Comparison of ENCODE assay signal across 7 mouse cellular contexts in the genomic region with DNA sequence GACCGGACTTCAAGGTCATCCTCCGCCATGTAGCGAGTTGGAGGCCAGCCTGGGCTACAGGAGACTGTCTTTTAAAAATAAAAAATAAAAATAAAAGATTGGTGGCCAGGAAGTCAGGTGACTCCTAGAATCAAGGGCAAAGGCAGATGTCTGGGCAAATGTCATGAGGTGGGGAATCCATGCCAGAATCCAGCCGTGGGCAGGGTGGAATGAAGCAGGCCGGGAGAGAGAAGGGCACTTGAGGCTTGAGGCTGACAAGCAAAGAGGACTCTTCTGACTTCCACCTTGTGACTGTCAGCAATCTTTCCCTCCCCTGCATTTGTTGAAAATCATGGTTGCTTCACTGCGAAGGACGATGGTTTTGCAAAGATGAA. TPM values are rescaled to one million over a fixed set of nuclear protein-coding genes. Genes with fewer than 3 reads are reported as not detected.
A peak's percentile ranks its signal among the peaks of the same experiment; 100 is the strongest.
DNase-seq lines count a peak whose midpoint lies in the region; ATAC-seq lines count a peak whose summit lies in the region.

No protein-coding gene starts in this region.

- H3K36me3 ChIP-seq in lung, embryonic 15.5 days, result no peaks in the 10 kb centered on the region
- peaks cover 9% of the 10 kb centered on the region for H3K36me3 ChIP-seq in forebrain, embryonic 10.5 days (replicated peaks)
- H3K36me3 ChIP-seq in intestine, embryonic 16.5 days (ENCODE audit: control insufficient read depth, insufficient read depth, low read length), result no peaks in the 10 kb centered on the region
- H3K36me3 ChIP-seq in neural tube, embryonic 15.5 days, result 0 out of 2 replicates have a peak, but pooled peaks cover 3% of the 10 kb centered on the region

- peaks cover 8% of the 10 kb centered on the region for H3K4me1 ChIP-seq in lung, embryonic 15.5 days
- H3K4me1 ChIP-seq in forebrain, embryonic 10.5 days, result peaks cover 11% of the 10 kb centered on the region
- H3K4me1 ChIP-seq in intestine, embryonic 16.5 days (ENCODE audit: control insufficient read depth, insufficient read depth, low read length), result peaks cover 4% of the 10 kb centered on the region; the same call in 1 of the 2 replicates
- H3K4me1 ChIP-seq in neural tube, embryonic 15.5 days, result peaks cover 16% of the 10 kb centered on the region

- DNase-seq in lung, postnatal 14 days, result no peak
- no peak for DNase-seq in forebrain, embryonic 10.5 days (ENCODE audit: extremely low spot score, low spot score)
- no peak for DNase-seq in embryo, embryonic 9.5 days (ENCODE audit: extremely low spot score)
- DNase-seq in cerebellum, postnatal 25 days, result no peak

- ATAC-seq in lung, embryonic 15.5 days (ENCODE audit: borderline replicate concordance, extremely low read depth, low FRiP score, low TSS enrichment), result no peak
- no peak for ATAC-seq in intestine, embryonic 16.5 days
- ATAC-seq in neural tube, embryonic 15.5 days (ENCODE audit: low FRiP score), result no peak; the same call in 1 of the 2 replicates

- H3K9me3 ChIP-seq in lung, embryonic 15.5 days, result no peaks in the 10 kb centered on the region
- no peaks in the 10 kb centered on the region for H3K9me3 ChIP-seq in forebrain, embryonic 10.5 days
- H3K9me3 ChIP-seq in intestine, embryonic 16.5 days (ENCODE audit: control insufficient read depth, low read length), result no peaks in the 10 kb centered on the region
- H3K9me3 ChIP-seq in neural tube, embryonic 15.5 days (replicated peaks), result no peaks in the 10 kb centered on the region

- H3K27me3 ChIP-seq in lung, embryonic 15.5 days, result no peaks in the 10 kb centered on the region
- no peaks in the 10 kb centered on the region for H3K27me3 ChIP-seq in forebrain, embryonic 10.5 days (ENCODE audit: poor library complexity, severe bottlenecking)
- no peaks in the 10 kb centered on the region for H3K27me3 ChIP-seq in intestine, embryonic 16.5 days (replicated peaks; ENCODE audit: control insufficient read depth, insufficient read depth, low read length)
- no peaks in the 10 kb centered on the region for H3K27me3 ChIP-seq in neural tube, embryonic 15.5 days (replicated peaks)

- no peak overlapping the region for H3K27ac ChIP-seq in lung, embryonic 15.5 days
- peak overlapping the region; percentile 95 for H3K27ac ChIP-seq in forebrain, embryonic 10.5 days
- H3K27ac ChIP-seq in intestine, embryonic 16.5 days (ENCODE audit: low read length), result no peak overlapping the region
- peak overlapping the region; percentile 92 for H3K27ac ChIP-seq in neural tube, embryonic 15.5 days (replicated peaks)

- 72% methylated on average over 7 of the region's 7 CpGs for WGBS in lung, embryonic 15.5 days
- 87% methylated on average over 7 of the region's 7 CpGs for WGBS in forebrain, embryonic 10.5 days
- 82% methylated on average over 7 of the region's 7 CpGs for WGBS in intestine, embryonic 16.5 days
- WGBS in neural tube, embryonic 15.5 days, result 87% methylated on average over 7 of the region's 7 CpGs

- peak overlapping the region; percentile 75 for H3K9ac ChIP-seq in lung, embryonic 15.5 days
- H3K9ac ChIP-seq in intestine, embryonic 16.5 days (ENCODE audit: low read depth, low read length), result peak overlapping the region; percentile 93
- H3K9ac ChIP-seq in neural tube, embryonic 15.5 days (replicated peaks), result peak overlapping the region; percentile 95

- H3K4me3 ChIP-seq in lung, embryonic 15.5 days, result peak overlapping the region; percentile 65
- H3K4me3 ChIP-seq in forebrain, embryonic 10.5 days, result peak overlapping the region; percentile 73
- H3K4me3 ChIP-seq in intestine, embryonic 16.5 days (ENCODE audit: low read length), result peak overlapping the region; percentile 79
- H3K4me3 ChIP-seq in neural tube, embryonic 15.5 days (replicated peaks), result peak overlapping the region; percentile 71

- peak overlapping the region; percentile 89 for H3K4me2 ChIP-seq in lung, embryonic 15.5 days
- peak overlapping the region; percentile 79 for H3K4me2 ChIP-seq in intestine, embryonic 16.5 days (ENCODE audit: low read depth, low read length)
- H3K4me2 ChIP-seq in neural tube, embryonic 15.5 days, result peak overlapping the region; percentile 95

RNA-seq across cellular contexts. Expression of gene Eid2b, which starts 0.7 kb away (rescaled TPM):
- 11.4 and 11.8 TPM in 2 replicates for polyA plus RNA-seq in lung, embryonic 15.5 days (2015; fragmentation: Nextera tagmentation; extraction: Ambion mirVana)
- polyA plus RNA-seq in forebrain, embryonic 10.5 days (2016; fragmentation: Nextera tagmentation; extraction: Ambion mirVana), result 9.6 and 9.7 TPM in 2 replicates
- polyA plus RNA-seq in intestine, embryonic 16.5 days (2015; fragmentation: Nextera tagmentation; extraction: Ambion mirVana), result 5.7 and 6.2 TPM in 2 replicates
- 33.5 and 37.7 TPM in 2 replicates for polyA plus RNA-seq in neural tube, embryonic 15.5 days (2015; fragmentation: Nextera tagmentation; extraction: Ambion mirVana)

RNA-seq across cellular contexts. Expression of gene Eid2, which starts 10.6 kb away (rescaled TPM):
- polyA plus RNA-seq in lung, embryonic 15.5 days (2015; fragmentation: Nextera tagmentation; extraction: Ambion mirVana), result 6.6 and 9.0 TPM in 2 replicates
- 1.4 and 1.7 TPM in 2 replicates for polyA plus RNA-seq in forebrain, embryonic 10.5 days (2016; fragmentation: Nextera tagmentation; extraction: Ambion mirVana)
- polyA plus RNA-seq in intestine, embryonic 16.5 days (2015; fragmentation: Nextera tagmentation; extraction: Ambion mirVana), result 0.77 and 0.98 TPM in 2 replicates
- 6.9 and 18.2 TPM in 2 replicates for polyA plus RNA-seq in neural tube, embryonic 15.5 days (2015; fragmentation: Nextera tagmentation; extraction: Ambion mirVana)

RNA-seq across cellular contexts. Expression of gene Selenov, which starts 12.7 kb away (rescaled TPM):
- polyA plus RNA-seq in lung, embryonic 15.5 days (2015; fragmentation: Nextera tagmentation; extraction: Ambion mirVana), result not detected in 2 replicates
- polyA plus RNA-seq in forebrain, embryonic 10.5 days (2016; fragmentation: Nextera tagmentation; extraction: Ambion mirVana), result 0.50 and 0.66 TPM in 2 replicates
- polyA plus RNA-seq in intestine, embryonic 16.5 days (2015; fragmentation: Nextera tagmentation; extraction: Ambion mirVana), result 0.21 TPM in 1 of 2 replicates, not detected in the other
- 1.8 and 2.4 TPM in 2 replicates for polyA plus RNA-seq in neural tube, embryonic 15.5 days (2015; fragmentation: Nextera tagmentation; extraction: Ambion mirVana)

RNA-seq across cellular contexts. Expression of gene Dll3, which starts 23.8 kb away (rescaled TPM):
- 0.75 and 0.94 TPM in 2 replicates for polyA plus RNA-seq in lung, embryonic 15.5 days (2015; fragmentation: Nextera tagmentation; extraction: Ambion mirVana)
- polyA plus RNA-seq in forebrain, embryonic 10.5 days (2016; fragmentation: Nextera tagmentation; extraction: Ambion mirVana), result 13.4 and 13.7 TPM in 2 replicates
- 2.3 and 3.3 TPM in 2 replicates for polyA plus RNA-seq in intestine, embryonic 16.5 days (2015; fragmentation: Nextera tagmentation; extraction: Ambion mirVana)
- 18.6 and 19.8 TPM in 2 replicates for polyA plus RNA-seq in neural tube, embryonic 15.5 days (2015; fragmentation: Nextera tagmentation; extraction: Ambion mirVana)

RNA-seq across cellular contexts. Expression of gene Timm50, which starts 33.6 kb away (rescaled TPM):
- polyA plus RNA-seq in lung, embryonic 15.5 days (2015; fragmentation: Nextera tagmentation; extraction: Ambion mirVana), result 146 and 147 TPM in 2 replicates
- 238 and 253 TPM in 2 replicates for polyA plus RNA-seq in forebrain, embryonic 10.5 days (2016; fragmentation: Nextera tagmentation; extraction: Ambion mirVana)
- polyA plus RNA-seq in intestine, embryonic 16.5 days (2015; fragmentation: Nextera tagmentation; extraction: Ambion mirVana), result 161 and 174 TPM in 2 replicates
- polyA plus RNA-seq in neural tube, embryonic 15.5 days (2015; fragmentation: Nextera tagmentation; extraction: Ambion mirVana), result 125 and 136 TPM in 2 replicates

Comparison
In these comparisons a context has a peak if more than half of its experiments do, and no peak if none do; other contexts are left out.
1. H3K27ac ChIP-seq: peak in forebrain, embryonic 10.5 days (single experiment) and neural tube, embryonic 15.5 days (single experiment); none in lung, embryonic 15.5 days (single experiment) and intestine, embryonic 16.5 days (single experiment).
2. Peak in every context shown above with its lines, with median percentiles within 50 percentile points of each other: H3K4me2 ChIP-seq, H3K4me3 ChIP-seq and H3K9ac ChIP-seq.